Mouse (Mus musculus) CH12F3 (cell line): Measurements from ENCODE around the gene Snx21.

Source experiments
- in situ Hi-C: fragments of 300-500 bp; cut with MboI; formaldehyde crosslinking; loops from 2 replicates; pipeline ENCODE4 v1.14.3; 2020; ENCODE audit warnings: low sequenced_read_pairs

Snx21 gene

GRCm38 (mm10) chr2:164825521-164825920 lies 39.9 kb downstream of the Snx21 start:
- in situ Hi-C loops = no loop called here

- in situ Hi-C loops = no loop called here
Measured at GRCm38 (mm10) chr2:164827146-164827850, 41.7 kb downstream of the Snx21 start.

DNA sequence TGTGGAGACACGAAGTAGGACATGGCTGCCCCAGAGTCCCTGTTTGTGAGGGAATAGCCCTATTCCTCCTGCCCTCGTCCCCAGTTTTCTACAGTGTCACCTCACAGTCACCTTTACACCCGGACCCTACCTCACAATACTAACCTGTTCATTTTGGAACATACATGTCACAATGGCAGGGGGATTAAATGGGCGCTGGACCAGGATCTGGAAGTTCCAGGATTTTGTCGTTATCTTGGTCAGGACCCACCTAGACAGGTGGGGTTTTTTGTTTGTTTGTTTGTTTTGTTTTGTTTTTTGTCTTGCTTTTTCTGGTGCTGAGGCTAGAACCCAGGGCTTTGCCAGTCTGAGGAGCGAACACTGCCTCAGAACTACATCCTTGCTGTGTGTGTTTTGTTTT lies 42.8 kb downstream of the Snx21 start, which contains the start of gene Spata25:
Spata25 (minus strand) TSS at position 101 of the 400 bp plus-strand sequence.
- in situ Hi-C loops = no loop called here

- in situ Hi-C loops = no loop called here
Measured at GRCm38 (mm10) chr2:164829090-164829489, 43.5 kb downstream of the Snx21 start.

- in situ Hi-C loops = no loop called here
Measured at GRCm38 (mm10) chr2:164831029-164831428, 45.4 kb downstream of the Snx21 start.

GRCm38 (mm10) chr2:164832032-164832747 lies 46.6 kb downstream of the Snx21 start:
- in situ Hi-C loops = no loop called here

DNA sequence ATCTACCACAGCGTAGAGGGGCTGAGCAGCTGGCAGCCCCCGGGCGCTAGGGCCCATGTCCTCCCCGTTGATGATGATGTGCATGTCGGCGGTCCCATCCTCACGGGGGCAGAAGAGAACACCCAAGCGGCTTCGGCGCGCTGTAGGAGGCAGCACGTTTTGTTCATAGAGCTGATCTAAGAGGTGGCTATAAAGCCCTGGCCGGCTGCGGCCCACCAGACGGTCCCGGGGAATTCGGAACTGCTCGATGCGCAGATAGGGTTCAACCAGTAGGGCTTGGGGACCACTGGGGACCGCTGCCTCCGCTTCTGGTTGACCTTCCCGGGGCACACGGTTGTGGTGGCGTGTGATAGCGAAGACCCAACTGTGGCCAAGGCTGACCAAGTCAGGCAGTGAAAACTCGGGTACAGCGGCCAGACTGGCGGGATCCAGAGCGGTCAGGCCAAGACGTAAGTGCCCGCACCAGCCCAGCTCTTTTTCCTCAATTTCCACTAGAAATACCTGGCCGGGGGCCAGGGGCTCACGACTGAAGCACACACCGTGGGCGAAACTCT lies 47.2 kb downstream of the Snx21 start, which contains the start of gene Ctsa:
Ctsa (plus strand) TSS at position 126 of the 554 bp plus-strand sequence.
- in situ Hi-C loops = no loop called here

DNA sequence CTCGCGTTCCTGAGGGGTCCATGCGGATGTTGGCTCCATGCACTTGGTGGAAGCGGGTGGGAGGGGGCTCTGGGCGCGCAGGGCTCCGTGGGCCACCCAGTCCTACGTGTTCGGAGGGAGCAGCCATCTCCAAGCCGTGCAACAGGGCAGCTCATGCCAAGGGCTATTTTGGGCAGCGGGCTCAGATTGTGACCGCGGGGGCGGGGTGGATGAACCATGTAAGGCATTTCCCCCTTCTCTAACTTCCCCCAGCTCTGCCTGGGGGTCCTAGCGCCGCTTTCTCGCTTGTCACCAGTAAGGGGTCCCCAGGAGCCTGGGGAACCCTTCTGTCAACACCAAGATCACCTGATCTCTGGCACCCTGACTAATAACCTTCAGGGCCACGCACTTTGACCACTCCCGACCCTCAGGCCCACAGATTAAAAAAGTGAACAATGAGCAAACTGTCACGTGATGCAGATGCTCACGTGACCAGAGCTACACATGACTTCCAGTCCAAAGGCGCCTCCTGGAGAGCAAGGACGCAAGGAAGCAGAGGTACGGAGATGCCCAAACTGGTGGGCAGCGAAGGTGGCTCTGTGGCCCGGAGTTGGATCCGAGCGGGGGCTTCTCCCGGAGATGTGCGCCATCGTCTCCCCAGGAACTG lies 47.8 kb downstream of the Snx21 start, which contains the start of gene Neurl2:
Neurl2 (minus strand) TSS at position 143 of the 646 bp plus-strand sequence.
- in situ Hi-C loops = no loop called here

DNA sequence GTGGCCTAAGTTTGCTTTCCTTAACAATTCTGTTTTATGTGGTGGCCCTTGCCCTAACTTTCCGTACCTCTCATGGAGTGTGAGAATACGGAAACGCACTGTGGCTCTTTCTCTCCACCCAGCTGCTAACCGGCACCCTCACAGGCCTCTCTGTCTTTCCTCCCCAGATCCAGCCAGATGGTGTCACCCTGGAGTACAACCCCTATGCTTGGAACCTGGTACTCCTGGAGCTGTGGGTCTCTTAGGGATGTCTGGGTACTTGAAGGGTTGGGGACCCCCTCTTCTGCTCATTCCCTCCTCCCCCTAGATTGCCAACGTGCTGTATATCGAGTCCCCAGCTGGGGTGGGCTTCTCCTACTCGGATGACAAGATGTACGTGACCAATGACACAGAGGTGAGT lies 48.9 kb downstream of the Snx21 start:
- in situ Hi-C loops = no loop called here

GRCm38 (mm10) chr2:164835164-164835563 lies 49.5 kb downstream of the Snx21 start:
- in situ Hi-C loops = no loop called here
